Mouse (Mus musculus) stomach, embryonic 16.5 days (tissue): Measurements from ENCODE around the gene Hectd4. TPM values are rescaled to one million over a fixed set of nuclear protein-coding genes. Genes with fewer than 3 reads are reported as not detected.

Experiments used
- ATAC-seq: fragments of 200-750 bp; cut with Nextera tagmentation; 2 replicates; pipeline ENCODE4 v1.8.0; 2017; ENCODE audit warnings: moderate number of reproducible peaks, moderate TSS enrichment; ENCODE audit not compliant: insufficient read depth, low FRiP score
- H3K27ac ChIP-seq: fragments of 300-500 bp; sonication (generic); 2 replicates; pipeline ENCODE4 v1.5.1; 2014; ENCODE audit warnings: low read length
- H3K27me3 ChIP-seq: fragments of 300-500 bp; sonication (generic); 2 replicates; pipeline ENCODE4 v1.6.1; 2014; ENCODE audit warnings: low read length, control low read depth, mixed read lengths; ENCODE audit not compliant: control insufficient read depth, insufficient read depth
- H3K36me3 ChIP-seq: fragments of 300-500 bp; sonication (generic); 2 replicates; pipeline ENCODE4 v1.6.1; 2014; ENCODE audit warnings: low read length; ENCODE audit not compliant: control insufficient read depth, insufficient read depth
- H3K4me1 ChIP-seq: fragments of 300-500 bp; sonication (generic); 2 replicates; pipeline ENCODE4 v1.6.1; 2014; ENCODE audit warnings: low read length, control low read depth, mixed read lengths; ENCODE audit not compliant: control insufficient read depth, insufficient read depth
- H3K4me2 ChIP-seq: fragments of 300-500 bp; sonication (generic); 2 replicates; pipeline ENCODE4 v1.6.1; 2014; ENCODE audit warnings: low read depth, low read length, mixed read lengths
- H3K4me3 ChIP-seq: fragments of 300-500 bp; sonication (generic); replicated peaks from 2 replicates; pipeline ENCODE4 v1.5.1; 2014; ENCODE audit warnings: mild to moderate bottlenecking, low read length
- H3K9ac ChIP-seq: fragments of 300-500 bp; sonication (generic); 2 replicates; pipeline ENCODE4 v1.6.1; 2014; ENCODE audit warnings: low read length
- H3K9me3 ChIP-seq: fragments of 300-500 bp; sonication (generic); replicated peaks from 2 replicates; pipeline ENCODE4 v1.6.1; 2016; ENCODE audit warnings: low read length, control low read depth; ENCODE audit not compliant: control insufficient read depth
- WGBS: fragments of 180-500 bp; shearing (Covaris S2); extraction: QIAGEN DNeasy Blood & Tissue Kit; methylation state at CpG from one replicate; pipeline ENCODE4 v1.1.7; 2014; 5-methylcytosine and 5-hydroxymethylcytosine counted together
- polyA plus RNA-seq: library from polyadenylated mRNA; unstranded; fragments of >200 nt; fragmentation: Nextera tagmentation; extraction: Ambion mirVana; gene quantifications from 2 replicates; pipeline ENCODE4 v1.2.1, GENCODE M21; 2015

The Hectd4 gene
- polyA plus RNA-seq, 1 experiment from 2014 or later = 4.1 TPM

- no peak overlapping the region for H3K4me3 ChIP-seq
- no peaks in the 10 kb centered on the region for H3K9me3 ChIP-seq
- peaks cover 5% of the 10 kb centered on the region; the same call in 1 of the 2 replicates for H3K4me1 ChIP-seq
- H3K27ac ChIP-seq = peak overlapping the region; percentile 79
- ATAC-seq = peak; percentile 31; the same call in 1 of the 2 replicates
- no peaks in the 10 kb centered on the region for H3K36me3 ChIP-seq
- 69% methylated on average over 3 of the region's 3 CpGs for WGBS
- H3K27me3 ChIP-seq = no peaks in the 10 kb centered on the region
- H3K9ac ChIP-seq = no peak overlapping the region
- no peak overlapping the region for H3K4me2 ChIP-seq
Measured at GRCm38 (mm10) chr5:121393402-121393801, 173.4 kb downstream of the Hectd4 start.

- 63% methylated on average over 5 of the region's 5 CpGs for WGBS
- no peak for ATAC-seq
- peak overlapping the region; percentile 54; the same call in 1 of the 2 replicates for H3K27ac ChIP-seq
Measured at GRCm38 (mm10) chr5:121395621-121396020, 175.6 kb downstream of the Hectd4 start.

GRCm38 (mm10) chr5:121397187-121398145 lies 177.4 kb downstream of the Hectd4 start, which contains the start of gene Naa25:
Gene Naa25 (plus strand): TSS chr5:121397936.
- Histone ChIP-seq H3K4me3 (peak within 1 kb of the TSS; percentile 80), H3K36me3 (no peaks in the 10 kb centered on the region), H3K27ac (peak within 1 kb of the TSS; percentile 96), H3K9ac (peak within 1 kb of the TSS; percentile 83), H3K4me2 (peak within 1 kb of the TSS; percentile 93), H3K4me1 (peaks cover 17% of the 10 kb centered on the region), H3K27me3 (no peaks in the 10 kb centered on the region), H3K9me3 (no peaks in the 10 kb centered on the region)
- 9% methylated on average over 53 of the region's 53 CpGs for WGBS
- peak; percentile 96 for ATAC-seq

More at GRCm38 (mm10) chr5:121395621-121396020, 175.6 kb downstream of the Hectd4 start:
- H3K9ac ChIP-seq = no peak overlapping the region
- H3K4me3 ChIP-seq = no peak overlapping the region
- H3K4me1 ChIP-seq = peaks cover 17% of the 10 kb centered on the region
- no peak overlapping the region for H3K4me2 ChIP-seq
- H3K36me3 ChIP-seq = no peaks in the 10 kb centered on the region
- no peaks in the 10 kb centered on the region for H3K27me3 ChIP-seq
- H3K9me3 ChIP-seq = no peaks in the 10 kb centered on the region

- Histone ChIP-seq H3K4me1 (peaks cover 17% of the 10 kb centered on the region), H3K36me3 (no peaks in the 10 kb centered on the region), H3K27ac (peak overlapping the region; percentile 74), H3K9me3 (no peaks in the 10 kb centered on the region), H3K27me3 (no peaks in the 10 kb centered on the region), H3K4me2 (peak overlapping the region; percentile 93), H3K4me3 (peak overlapping the region; percentile 80), H3K9ac (peak overlapping the region; percentile 83)
- peak; percentile 49 for ATAC-seq
- WGBS = 1% methylated on average over 67 of the region's 67 CpGs
Measured at GRCm38 (mm10) chr5:121398146-121398964, 178.3 kb downstream of the Hectd4 start.

GRCm38 (mm10) chr5:121398965-121399462 lies 179.0 kb downstream of the Hectd4 start:
- 49% methylated on average over 9 of the region's 9 CpGs for WGBS
- Histone ChIP-seq H3K4me1 (peaks cover 17% of the 10 kb centered on the region), H3K9me3 (no peaks in the 10 kb centered on the region), H3K27me3 (no peaks in the 10 kb centered on the region), H3K4me2 (peak overlapping the region; percentile 93), H3K9ac (peak overlapping the region; percentile 83), H3K27ac (no peak overlapping the region), H3K4me3 (peak overlapping the region; percentile 80), H3K36me3 (no peaks in the 10 kb centered on the region)
- no peak for ATAC-seq

- Histone ChIP-seq H3K27me3 (no peaks in the 10 kb centered on the region), H3K36me3 (no peaks in the 10 kb centered on the region), H3K9ac (peak overlapping the region; percentile 83), H3K9me3 (no peaks in the 10 kb centered on the region), H3K4me2 (peak overlapping the region; percentile 93; the same call in 1 of the 2 replicates), H3K4me1 (peaks cover 17% of the 10 kb centered on the region), H3K27ac (no peak overlapping the region), H3K4me3 (no peak overlapping the region)
- 88% methylated on average over 5 of the region's 5 CpGs for WGBS
- ATAC-seq = no peak
Measured at GRCm38 (mm10) chr5:121399540-121399939, 179.5 kb downstream of the Hectd4 start.

- no peaks in the 10 kb centered on the region for H3K36me3 ChIP-seq
- no peak overlapping the region for H3K4me2 ChIP-seq
- peaks cover 17% of the 10 kb centered on the region for H3K4me1 ChIP-seq
- H3K27ac ChIP-seq = no peak overlapping the region
- WGBS = 55% methylated on average over 5 of the region's 5 CpGs
- no peak for ATAC-seq
- no peak overlapping the region for H3K9ac ChIP-seq
- no peaks in the 10 kb centered on the region for H3K27me3 ChIP-seq
- no peak overlapping the region for H3K4me3 ChIP-seq
- H3K9me3 ChIP-seq = no peaks in the 10 kb centered on the region
Measured at GRCm38 (mm10) chr5:121400064-121400463, 180.0 kb downstream of the Hectd4 start.

- Histone ChIP-seq H3K4me3 (no peak overlapping the region), H3K4me2 (no peak overlapping the region), H3K4me1 (peaks cover 17% of the 10 kb centered on the region), H3K9ac (no peak overlapping the region), H3K27me3 (no peaks in the 10 kb centered on the region), H3K27ac (no peak overlapping the region), H3K36me3 (no peaks in the 10 kb centered on the region), H3K9me3 (no peaks in the 10 kb centered on the region)
- no peak for ATAC-seq
- 64% methylated on average over 5 of the region's 5 CpGs for WGBS
Measured at GRCm38 (mm10) chr5:121400849-121401248, 180.8 kb downstream of the Hectd4 start.
